8 mouse cellular contexts compared by ENCODE assay signal in the genomic region with DNA sequence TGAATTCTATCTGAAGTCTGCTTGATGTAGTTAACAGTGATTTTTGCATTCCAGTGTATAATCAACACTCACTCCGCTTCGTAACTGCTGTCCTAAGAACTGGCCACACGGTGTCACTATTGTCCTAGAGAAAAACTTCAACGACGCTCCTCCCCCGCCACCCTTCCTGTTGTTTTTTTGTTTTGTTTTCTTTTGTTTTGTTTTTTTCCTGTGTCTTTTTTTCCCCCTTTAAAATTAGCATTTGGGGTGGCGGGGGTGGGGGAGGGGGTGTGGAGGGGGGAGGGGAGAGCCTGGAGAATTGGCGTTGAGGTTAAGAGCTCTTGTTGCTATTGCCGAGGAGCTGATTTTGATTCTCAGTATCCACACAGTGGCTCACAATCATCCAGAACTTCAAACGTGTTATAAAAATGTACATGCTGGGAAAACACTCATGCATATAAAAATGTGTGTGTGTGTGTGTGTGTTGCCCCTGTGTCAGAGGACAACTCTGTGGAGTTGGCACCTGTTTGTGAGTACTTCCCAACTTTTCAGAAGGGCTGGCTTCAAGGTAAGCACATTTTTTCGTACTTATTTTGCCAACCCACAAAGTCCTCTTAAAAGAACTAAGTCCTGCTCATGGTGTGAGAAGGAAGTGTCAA. TPM values are rescaled to one million over a fixed set of nuclear protein-coding genes. Genes with fewer than 3 reads are reported as not detected.
DNase-seq lines count a peak whose midpoint lies in the region; ATAC-seq lines count a peak whose summit lies in the region.

No protein-coding gene starts in this region.

- peak; percentile 32 to 71 for DNase-seq in heart, adult 18-20 months
- no peak for DNase-seq in heart, postnatal 25 days (ENCODE audit: low spot score)
- peak; percentile 64 for DNase-seq in adrenal gland, postnatal 14 days
- peak; percentile 48 to 63 for DNase-seq in heart, postnatal 14 days
- DNase-seq in large intestine, adult 2 months (ENCODE audit: low read depth, low spot score) = peak; percentile 35
- peak; percentile 72 for DNase-seq in lung, postnatal 36 days
- peak; percentile 34 for DNase-seq in right cerebral cortex, postnatal 14 days

- intact Hi-C loops in heart, postnatal 25 days (cut with DNase I) = loop anchor here (2.0 to 10.0 kb wide), 4 partner anchors 142 to 320 kb away; partner anchors contain the start of gene Ssb
- intact Hi-C loops in heart, postnatal 14 days (cut with DNase I) = loop anchor here (2.0 to 10.0 kb wide), 3 partner anchors 144 to 320 kb away; no protein-coding TSS in a partner anchor

- peak overlapping the region; percentile 41 for H3K4me2 ChIP-seq in embryonic facial prominence, embryonic 12.5 days (replicated peaks)

- no peaks in the 10 kb centered on the region for H3K36me3 ChIP-seq in embryonic facial prominence, embryonic 12.5 days

- H3K27ac ChIP-seq in embryonic facial prominence, embryonic 12.5 days = no peak overlapping the region

- WGBS in embryonic facial prominence, embryonic 12.5 days = 13% methylated on average over 11 of the region's 11 CpGs
- 7% methylated on average over 11 of the region's 11 CpGs for WGBS in large intestine, adult 2 months

- no peaks in the 10 kb centered on the region for H3K4me1 ChIP-seq in embryonic facial prominence, embryonic 12.5 days

- no peak overlapping the region for H3K9ac ChIP-seq in embryonic facial prominence, embryonic 12.5 days

- ATAC-seq in embryonic facial prominence, embryonic 12.5 days (ENCODE audit: insufficient number of reproducible peaks, insufficient read depth, low FRiP score, low TSS enrichment) = no peak

- no peaks in the 10 kb centered on the region for H3K27me3 ChIP-seq in embryonic facial prominence, embryonic 12.5 days

- H3K9me3 ChIP-seq in embryonic facial prominence, embryonic 12.5 days = no peaks in the 10 kb centered on the region

- peak overlapping the region; percentile 36 for H3K4me3 ChIP-seq in embryonic facial prominence, embryonic 12.5 days

RNA-seq across cellular contexts. Expression of gene Bbs5, which starts 11.8 kb away (rescaled TPM):
- total RNA-seq in heart, adult 18-20 months (2021) = 1 to 10 TPM; 4.3 to 4.4 TPM
- total RNA-seq in heart, postnatal 25 days (2021) = 1 to 10 TPM; 4.2 to 5.1 TPM
- total RNA-seq in adrenal gland, postnatal 14 days (2021) = 5.1 and 9.4 TPM in 2 replicates
- polyA plus RNA-seq in embryonic facial prominence, embryonic 12.5 days (2016; fragmentation: Nextera tagmentation; extraction: Ambion mirVana) = 21.5 and 21.6 TPM in 2 replicates
- total RNA-seq in heart, postnatal 14 days (2021) = 1 to 10 TPM; 4.3 to 5.0 TPM
- 0.81 and 1.3 TPM in 2 replicates for polyA plus RNA-seq in large intestine, adult 2 months (2012; rRNA removed)

RNA-seq across cellular contexts. Expression of gene Klhl41, which starts 34.7 kb away (rescaled TPM):
- 10 to 100 TPM; 74.2 to 74.4 TPM for total RNA-seq in heart, adult 18-20 months (2021)
- total RNA-seq in heart, postnatal 25 days (2021) = 10 to 100 TPM; 69.8 to 78.5 TPM
- 0.22 and 0.34 TPM in 2 replicates for total RNA-seq in adrenal gland, postnatal 14 days (2021)
- 6.4 and 7.7 TPM in 2 replicates for polyA plus RNA-seq in embryonic facial prominence, embryonic 12.5 days (2016; fragmentation: Nextera tagmentation; extraction: Ambion mirVana)
- total RNA-seq in heart, postnatal 14 days (2021) = 10 to 100 TPM; 60.5 to 62.0 TPM
- polyA plus RNA-seq in large intestine, adult 2 months (2012; rRNA removed) = 0.06 and 0.07 TPM in 2 replicates

RNA-seq across cellular contexts. Expression of gene Lrp2, which starts 49.3 kb away (rescaled TPM):
- 1 to 10 TPM in 1 of 2 experiments, under 1 TPM in 1; 0.72 to 1.4 TPM for total RNA-seq in heart, adult 18-20 months (2021)
- total RNA-seq in heart, postnatal 25 days (2021) = 1 to 10 TPM; 1.1 to 1.4 TPM
- total RNA-seq in adrenal gland, postnatal 14 days (2021) = 0.78 and 0.83 TPM in 2 replicates
- polyA plus RNA-seq in embryonic facial prominence, embryonic 12.5 days (2016; fragmentation: Nextera tagmentation; extraction: Ambion mirVana) = 1.0 and 1.3 TPM in 2 replicates
- 1 to 10 TPM; 1.4 to 1.8 TPM for total RNA-seq in heart, postnatal 14 days (2021)
- 0.04 and 0.07 TPM in 2 replicates for polyA plus RNA-seq in large intestine, adult 2 months (2012; rRNA removed)

Comparison
In these comparisons a context has a peak if more than half of its experiments do, and no peak if none do; other contexts are left out.
1. RNA of gene Klhl41, which starts 34.7 kb away (total RNA-seq): 69.8 to 78.5 TPM in heart, postnatal 25 days, 74.2 to 74.4 TPM in heart, adult 18-20 months and 60.5 to 62.0 TPM in heart, postnatal 14 days; 0.22 to 0.34 TPM in adrenal gland, postnatal 14 days; every median in the first group is over 10 times any median in the second.